Comparison of ENCODE assay signal across 8 mouse cellular contexts in the genomic region with DNA sequence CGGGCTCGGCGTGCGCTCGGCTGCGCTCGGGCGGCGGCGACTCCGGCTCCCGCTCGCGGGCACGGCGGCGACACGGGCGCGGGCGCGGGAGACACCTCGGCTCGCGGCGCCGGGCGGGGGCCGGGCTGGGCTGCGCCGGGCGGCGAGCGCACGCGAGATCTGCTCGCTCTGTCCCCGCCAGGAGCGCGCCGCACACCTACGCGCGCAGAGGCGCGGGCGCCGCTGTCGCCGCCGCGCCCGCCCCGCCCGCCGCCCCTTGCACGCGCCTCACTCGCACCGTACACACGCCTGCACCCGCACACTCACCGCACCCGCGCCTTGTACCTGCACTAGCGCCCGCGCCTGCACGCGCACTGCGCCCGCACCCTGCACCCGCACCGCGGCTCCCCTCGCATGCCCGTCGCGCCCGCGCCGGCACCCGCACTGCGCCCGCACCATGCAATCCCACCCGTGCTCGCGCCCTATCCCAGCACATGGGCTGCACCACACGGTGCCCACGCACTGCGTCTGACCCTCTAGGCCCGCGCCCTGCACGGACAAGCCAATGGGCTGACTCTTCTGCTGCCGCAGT. TPM values are rescaled to one million over a fixed set of nuclear protein-coding genes. Genes with fewer than 3 reads are reported as not detected.
DNase-seq lines count a peak whose midpoint lies in the region; ATAC-seq lines count a peak whose summit lies in the region.

No protein-coding gene starts in this region.

- H3K27ac ChIP-seq in heart, embryonic 15.5 days: no peak overlapping the region
- peak overlapping the region; percentile 76 for H3K27ac ChIP-seq in neural tube, embryonic 13.5 days (replicated peaks)

- intact Hi-C loops in left cerebral cortex, postnatal 14 days (cut with DNase I): loop anchor here (2.0 kb wide), 1 partner anchor 21 kb away; no protein-coding TSS in a partner anchor

- DNase-seq in heart, adult 11 months: no peak
- peak; percentile 78 for DNase-seq in cerebellum, adult 11 months
- peak; percentile 53 to 69 for DNase-seq in frontal cortex, postnatal 14 days (ENCODE audit: low spot score in 2 of 2)
- peak; percentile 79 to 89 for DNase-seq in left cerebral cortex, postnatal 14 days (ENCODE audit: low spot score in 2 of 2)
- DNase-seq in c-Kit-positive CD71-positive TER-119-positive erythroid progenitor cells, embryonic 14.5 days (ENCODE audit: low spot score): no peak
- DNase-seq in kidney, adult 9 months: no peak

- H3K27me3 ChIP-seq in heart, embryonic 15.5 days: peaks cover 91% of the 10 kb centered on the region
- peaks cover 83% of the 10 kb centered on the region for H3K27me3 ChIP-seq in neural tube, embryonic 13.5 days

- peak overlapping the region; percentile 10 for H3K9ac ChIP-seq in heart, embryonic 15.5 days
- peak overlapping the region; percentile 86 for H3K9ac ChIP-seq in neural tube, embryonic 13.5 days

- peaks cover 25% of the 10 kb centered on the region for H3K4me1 ChIP-seq in heart, embryonic 15.5 days (replicated peaks)
- H3K4me1 ChIP-seq in neural tube, embryonic 13.5 days (replicated peaks): peaks cover 40% of the 10 kb centered on the region

- peak overlapping the region; percentile 95 for H3K4me2 ChIP-seq in heart, embryonic 15.5 days
- H3K4me2 ChIP-seq in neural tube, embryonic 13.5 days: peak overlapping the region; percentile 68

- peak; percentile 40 for ATAC-seq in heart, embryonic 15.5 days (replicated peaks; ENCODE audit: insufficient number of reproducible peaks, insufficient read depth, low FRiP score, low read depth)
- ATAC-seq in neural tube, embryonic 13.5 days (ENCODE audit: low read depth): peak; percentile 85

- peak overlapping the region; percentile 64 for H3K4me3 ChIP-seq in heart, embryonic 15.5 days
- peak overlapping the region; percentile 70 for H3K4me3 ChIP-seq in neural tube, embryonic 13.5 days

- no peaks in the 10 kb centered on the region for H3K9me3 ChIP-seq in heart, embryonic 15.5 days (replicated peaks)
- no peaks in the 10 kb centered on the region for H3K9me3 ChIP-seq in neural tube, embryonic 13.5 days

- WGBS in heart, embryonic 15.5 days: under 1% methylated on average over 86 of the region's 95 CpGs
- 2% methylated on average over 40 of the region's 95 CpGs for WGBS in neural tube, embryonic 13.5 days

- H3K36me3 ChIP-seq in heart, embryonic 15.5 days: no peaks in the 10 kb centered on the region
- H3K36me3 ChIP-seq in neural tube, embryonic 13.5 days: no peaks in the 10 kb centered on the region

RNA-seq across cellular contexts. Expression of gene Camk2b, which starts 0.5 kb away (rescaled TPM):
- polyA plus RNA-seq in heart, embryonic 15.5 days (2015; fragmentation: Nextera tagmentation; extraction: Ambion mirVana): 2.8 and 3.5 TPM in 2 replicates
- 100 to 1,000 TPM; 771 to 777 TPM for total RNA-seq in left cerebral cortex, postnatal 14 days (2021)
- polyA plus RNA-seq in neural tube, embryonic 13.5 days (2015; fragmentation: Nextera tagmentation; extraction: Ambion mirVana): 55.6 and 55.8 TPM in 2 replicates

Comparison
In these comparisons a context has a peak if more than half of its experiments do, and no peak if none do; other contexts are left out.
1. DNase-seq: peak in cerebellum, adult 11 months (single experiment), frontal cortex, postnatal 14 days (2 of 2) and left cerebral cortex, postnatal 14 days (2 of 2); none in heart, adult 11 months (single experiment), c-Kit-positive CD71-positive TER-119-positive erythroid progenitor cells, embryonic 14.5 days (single experiment) and kidney, adult 9 months (single experiment).
2. RNA of gene Camk2b, which starts 0.5 kb away (polyA plus RNA-seq): 55.6 to 55.8 TPM in neural tube, embryonic 13.5 days; 2.8 to 3.5 TPM in heart, embryonic 15.5 days; every median in the first group is over 10 times any median in the second.